Mouse (Mus musculus) left cerebral cortex, postnatal 10 days (tissue): Measurements from ENCODE around the gene Gm3435. TPM values are rescaled to one million over a fixed set of nuclear protein-coding genes. Genes with fewer than 3 reads are reported as not detected.
"Not testable (repeated sequence)": the region's sequence is repeated elsewhere in the genome, so short reads cannot be mapped to it uniquely, and the experiment has no call there.

ENCODE experiments used
- DNase-seq, 2 experiments: peaks; one replicate each; pipeline ENCODE4 v3.0.0; 2021 to 2022; ENCODE audit warnings: low spot score in 2 of 2, mixed read lengths in 1 of 2; ENCODE audit errors: extremely low spot score in 1 of 2
- intact Hi-C: fragments of 180-260 bp; cut with DNase I; formaldehyde crosslinking; loops from one replicate; pipeline ENCODE4 v1.15.1; 2025
- total RNA-seq, 2 experiments: library from RNA; stranded (reverse); gene quantifications; 2 replicates each; pipeline ENCODE4 v1.2.3; 2021

The Gm3435 gene
- total RNA-seq, 2 experiments from 2014 or later, result 3.8 TPM

GRCm38 (mm10) chr17:15024502-15025193, 14.7 kb downstream of the Gm3435 start:
- DNase-seq, intact Hi-C loops: not testable (repeated sequence)

DNA sequence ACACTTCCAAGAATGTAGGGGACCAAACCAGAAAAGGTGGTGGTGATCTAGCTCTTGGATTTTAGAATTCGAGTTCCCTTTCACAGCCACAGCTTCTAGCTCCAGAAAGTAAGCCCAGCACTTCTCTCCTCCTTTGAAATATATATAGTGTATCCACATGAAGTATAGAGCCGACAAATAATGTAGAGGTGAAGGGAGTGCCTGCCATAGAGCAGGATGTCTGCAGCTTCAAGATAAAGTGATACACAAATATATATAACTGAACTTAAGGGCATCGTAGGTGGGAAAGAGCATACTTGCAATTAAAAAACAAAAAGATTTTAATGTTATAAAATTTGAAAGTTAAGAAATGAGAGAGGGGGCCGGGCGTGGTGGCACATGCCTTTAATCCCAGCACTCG, 15.5 kb downstream of the Gm3435 start:
- intact Hi-C loops, result not testable (repeated sequence)

GRCm38 (mm10) chr17:15031414-15031813, 21.4 kb downstream of the Gm3435 start:
- intact Hi-C loops, DNase-seq: not testable (repeated sequence)

More for the DNA sequence above, 15.5 kb downstream of the Gm3435 start:
- DNase-seq, result not testable (repeated sequence)

GRCm38 (mm10) chr17:15040455-15040854, 30.5 kb downstream of the Gm3435 start:
- DNase-seq, intact Hi-C loops: not testable (repeated sequence)

DNA sequence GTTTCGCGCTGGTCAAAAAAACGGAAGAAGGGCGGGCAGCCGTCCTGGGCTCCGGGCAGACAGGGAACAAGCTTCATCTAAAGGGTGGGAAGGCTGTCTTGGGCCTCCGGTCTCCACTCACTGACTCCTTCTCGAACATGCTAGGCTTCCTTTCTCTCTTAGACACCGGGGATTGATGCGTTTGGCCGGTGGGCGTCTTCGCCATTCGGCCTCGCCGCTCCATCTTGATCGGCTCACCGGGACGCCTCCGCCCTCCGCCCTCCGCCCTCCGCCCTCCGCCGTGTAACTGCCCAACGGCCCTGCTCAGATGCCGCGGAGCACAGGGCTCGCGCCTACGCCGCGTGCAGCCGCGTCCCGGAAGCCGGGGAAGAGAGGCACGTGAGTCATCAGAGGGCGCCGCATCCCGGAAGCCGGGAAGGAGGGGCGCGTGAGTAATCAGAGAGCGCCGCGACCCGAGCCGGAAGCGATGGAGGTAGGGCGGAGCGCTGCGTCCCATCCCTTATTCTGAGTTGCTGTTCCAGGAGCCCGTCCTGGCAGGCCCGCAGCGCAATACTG, 31.3 kb downstream of the Gm3435 start, which contains the start of the genes Ermard, Tcte3 and Gm3448:
Ermard (plus strand) TSS at position 34 of the 555 bp plus-strand sequence.
Tcte3 (minus strand) TSS at position 314 of the 555 bp plus-strand sequence.
Gm3448 (minus strand) TSS at position 363 of the 555 bp plus-strand sequence.
- DNase-seq, result peak in 1 of 2 experiments; percentile 48
- intact Hi-C loops, result not testable (repeated sequence)

- DNase-seq, intact Hi-C loops: not testable (repeated sequence)
These were observed 40.4 kb downstream of the Gm3435 start for GRCm38 (mm10) chr17:15050338-15050737.

DNA sequence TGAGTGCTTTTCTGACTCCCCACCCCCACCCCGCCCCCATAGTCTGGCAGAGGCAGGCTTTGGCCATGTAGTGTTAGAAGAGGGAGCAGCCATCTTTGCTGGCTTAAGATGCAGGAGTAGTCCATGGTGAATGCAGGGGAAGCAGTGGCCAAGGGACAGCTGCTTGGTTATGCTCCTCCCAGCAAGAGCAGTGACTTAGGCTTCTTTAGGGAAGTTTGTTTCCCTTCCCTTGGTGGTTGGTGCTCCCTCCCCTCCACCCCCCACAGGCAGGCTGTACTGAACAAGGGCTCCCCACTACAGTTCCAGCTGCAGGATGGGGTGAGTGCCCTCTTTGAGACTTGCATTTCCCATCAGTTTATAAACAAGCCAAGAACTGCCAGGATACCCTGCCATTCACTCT, 42.8 kb downstream of the Gm3435 start:
- intact Hi-C loops, DNase-seq: not testable (repeated sequence)

GRCm38 (mm10) chr17:15053183-15053828, 43.3 kb downstream of the Gm3435 start:
- intact Hi-C loops, DNase-seq: not testable (repeated sequence)

GRCm38 (mm10) chr17:15053829-15054200, 43.8 kb downstream of the Gm3435 start:
- DNase-seq, intact Hi-C loops: not testable (repeated sequence)

- no peak for DNase-seq
- intact Hi-C loops, result no loop called here
These were observed 45.9 kb downstream of the Gm3435 start for GRCm38 (mm10) chr17:15055925-15056324.

DNA sequence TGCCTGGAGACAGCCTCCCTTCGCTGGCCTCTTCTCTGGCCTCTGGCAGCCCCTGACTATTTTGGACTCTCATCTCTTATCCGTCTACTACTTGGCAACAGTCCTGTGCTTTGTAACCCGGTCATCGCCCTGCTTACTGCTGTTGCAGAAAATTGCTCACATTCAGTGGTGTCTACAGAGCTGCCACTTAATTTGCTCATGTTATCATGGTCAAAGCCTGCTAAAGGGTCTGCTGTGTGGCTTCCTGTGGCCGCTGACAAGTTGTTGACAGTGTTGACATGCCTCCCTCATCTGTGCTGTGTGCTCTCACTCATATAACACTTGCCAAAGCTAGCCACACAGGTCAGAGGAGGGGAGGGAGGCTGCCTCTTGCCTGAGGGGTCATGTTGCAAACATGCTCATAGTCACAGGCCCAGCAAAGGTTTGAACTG, 48.2 kb downstream of the Gm3435 start:
- no peak for DNase-seq
- intact Hi-C loops, result no loop called here

DNA sequence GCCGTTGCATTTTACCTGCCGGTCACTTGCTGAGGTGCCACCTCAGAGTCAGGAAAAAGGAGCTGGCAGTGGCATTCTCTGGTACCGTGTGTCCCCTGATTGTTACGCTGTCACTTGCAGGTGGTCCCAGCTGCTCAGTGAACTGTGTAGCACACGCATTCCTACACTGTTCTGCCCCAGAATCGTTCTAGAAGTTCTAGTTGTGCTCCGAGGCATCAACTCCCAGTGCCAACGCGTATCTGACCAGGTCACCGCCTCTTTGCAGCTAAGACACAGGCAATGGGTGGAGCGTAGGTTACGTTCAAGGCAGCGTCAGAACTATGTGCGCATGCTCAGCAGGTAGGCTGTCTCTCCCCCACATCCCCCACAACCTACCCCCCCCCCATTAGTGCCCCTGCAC, 49.7 kb downstream of the Gm3435 start:
- no peak for DNase-seq
- intact Hi-C loops, result no loop called here

DNA sequence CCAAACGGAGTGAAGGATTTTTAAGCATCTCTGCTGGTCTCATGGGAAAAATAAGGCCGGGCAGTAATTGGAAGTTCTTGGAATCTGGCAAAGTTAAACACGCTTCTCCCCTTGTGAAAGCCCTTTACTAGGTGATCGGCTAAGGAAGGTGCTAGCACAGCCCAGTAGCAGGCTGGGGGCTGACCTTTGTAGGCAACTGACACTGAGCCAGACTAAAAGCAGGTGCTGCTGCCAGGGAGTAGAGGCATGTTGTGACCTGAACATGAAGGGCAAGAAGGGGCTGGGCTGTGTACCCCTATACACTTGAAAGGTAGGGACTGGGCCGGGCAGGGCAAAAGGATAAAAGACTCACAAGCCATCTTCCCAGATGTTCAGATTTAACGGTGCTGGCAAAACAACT, 50.4 kb downstream of the Gm3435 start:
- intact Hi-C loops, result no loop called here
- no peak for DNase-seq

- peak; percentile 69 to 72 for DNase-seq
- intact Hi-C loops, result loop anchor here (1.0 to 5.0 kb wide), 3 partner anchors 313 to 403 kb away; partner anchors contain the start of gene Fam120b
These were observed 55.5 kb downstream of the Gm3435 start for GRCm38 (mm10) chr17:15065391-15066024.

- DNase-seq, result no peak
- intact Hi-C loops, result loop anchor here (5.0 kb wide), 1 partner anchor 331 kb away; the partner anchor contains the start of gene Fam120b
These were observed 56.1 kb downstream of the Gm3435 start for GRCm38 (mm10) chr17:15066066-15066465.

- intact Hi-C loops, result loop anchor here (5.0 kb wide), 1 partner anchor 330 kb away; the partner anchor contains the start of gene Fam120b
- DNase-seq, result no peak
These were observed 56.9 kb downstream of the Gm3435 start for GRCm38 (mm10) chr17:15066911-15067310.

GRCm38 (mm10) chr17:15068040-15068792, 58.2 kb downstream of the Gm3435 start:
- DNase-seq, result no peak
- intact Hi-C loops, result loop anchor here (5.0 kb wide), 1 partner anchor 329 kb away; the partner anchor contains the start of gene Fam120b

DNA sequence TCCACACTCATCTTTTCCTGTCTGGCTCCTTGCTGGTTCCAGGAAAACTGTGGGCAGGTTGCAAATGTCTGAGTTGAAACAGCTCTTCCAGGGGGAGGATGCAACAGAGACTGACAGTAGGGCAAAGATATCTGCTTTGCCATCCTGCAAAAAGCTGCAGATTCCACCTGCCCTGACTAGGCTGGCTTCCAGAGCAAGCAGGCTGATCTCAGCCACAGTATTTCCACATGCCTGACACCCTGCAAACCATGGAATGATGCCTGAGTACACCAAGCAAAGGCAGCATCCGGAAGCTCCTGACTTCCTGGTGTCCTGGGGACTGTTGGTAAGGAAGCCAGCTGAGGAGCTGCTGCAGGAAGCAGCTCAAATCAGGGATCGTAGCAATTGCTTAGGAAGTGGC, 59.1 kb downstream of the Gm3435 start:
- intact Hi-C loops, result loop anchor here (5.0 kb wide), 1 partner anchor 328 kb away; the partner anchor contains the start of gene Fam120b
- DNase-seq, result no peak
